Mouse (Mus musculus): Measurements from ENCODE around the gene Rad54l2. TPM values are rescaled to one million over a fixed set of nuclear protein-coding genes. Genes with fewer than 3 reads are reported as not detected.

The Rad54l2 gene
- polyA plus RNA-seq, 1 experiment from 2014 or later: 10.2 TPM

DNA sequence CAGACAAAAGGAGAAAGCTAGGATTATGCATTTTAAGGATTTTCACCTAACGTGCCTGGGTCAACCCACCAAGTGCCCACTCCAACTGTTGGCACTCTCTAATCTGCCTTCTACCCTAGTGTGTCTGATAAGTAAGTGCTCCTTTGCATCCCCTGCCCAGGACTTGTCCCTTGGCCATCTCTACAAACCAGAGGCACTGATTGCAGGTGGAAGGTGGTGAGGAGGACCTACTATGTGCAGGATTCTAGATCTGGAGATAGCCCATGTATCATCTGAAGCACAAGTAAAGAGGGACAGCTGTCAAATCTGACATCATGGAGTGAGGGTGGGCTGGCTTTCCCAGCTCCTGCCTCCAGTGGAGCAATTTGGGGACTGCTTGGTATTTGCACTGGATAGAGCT lies 129.1 kb downstream of the Rad54l2 start:
- H3K4me3 ChIP-seq: no peak overlapping the region
- no peaks in the 10 kb centered on the region for H3K9me3 ChIP-seq
- WGBS: 63% methylated on average over 1 of the region's 1 CpGs
- DNase-seq (ENCODE audit: low spot score): no peak
- H3K4me1 ChIP-seq: peaks cover 43% of the 10 kb centered on the region
- peaks cover 56% of the 10 kb centered on the region for H3K36me3 ChIP-seq (replicated peaks)
- peaks cover 28% of the 10 kb centered on the region for H3K27me3 ChIP-seq (replicated peaks; ENCODE audit: low read depth, poor library complexity, severe bottlenecking)
- H3K27ac ChIP-seq (replicated peaks): no peak overlapping the region

DNA sequence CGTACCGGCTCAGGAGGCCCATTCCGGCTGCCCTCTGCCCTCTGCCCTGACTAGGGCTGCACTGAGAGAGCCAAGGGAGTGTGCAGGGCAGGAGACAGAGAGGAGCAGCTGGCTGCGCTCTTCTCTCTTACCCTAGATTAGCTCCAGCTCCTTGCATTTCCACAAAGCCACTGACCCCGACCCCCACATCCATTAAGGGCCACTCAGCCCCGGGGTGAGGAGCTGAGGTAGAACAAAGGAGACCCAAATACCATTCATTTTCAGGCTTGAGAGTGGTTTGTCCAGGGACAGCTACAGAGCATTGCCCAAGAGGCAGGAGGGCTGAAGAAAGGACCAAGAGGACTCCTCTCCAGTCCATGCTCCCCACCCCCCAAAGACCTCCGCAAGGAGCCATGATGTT lies 129.6 kb downstream of the Rad54l2 start:
- peak; percentile 21 for DNase-seq (ENCODE audit: low spot score)
- Histone ChIP-seq H3K9me3 (no peaks in the 10 kb centered on the region), H3K4me1 (peaks cover 43% of the 10 kb centered on the region), H3K27ac (replicated peaks) (no peak overlapping the region), H3K27me3 (replicated peaks; ENCODE audit: low read depth, poor library complexity, severe bottlenecking) (peaks cover 33% of the 10 kb centered on the region), H3K4me3 (no peak overlapping the region), H3K36me3 (replicated peaks) (peaks cover 51% of the 10 kb centered on the region)
- WGBS: 29% methylated on average over 7 of the region's 7 CpGs

GRCm38 (mm10) chr9:106657592-106657991 lies 131.4 kb downstream of the Rad54l2 start:
- 44% methylated on average over 5 of the region's 5 CpGs for WGBS
- H3K27me3 ChIP-seq (replicated peaks; ENCODE audit: low read depth, poor library complexity, severe bottlenecking): peaks cover 45% of the 10 kb centered on the region
- H3K36me3 ChIP-seq (replicated peaks): peaks cover 43% of the 10 kb centered on the region
- DNase-seq (ENCODE audit: low spot score): no peak
- H3K4me1 ChIP-seq: peaks cover 43% of the 10 kb centered on the region
- no peak overlapping the region for H3K27ac ChIP-seq (replicated peaks)
- H3K9me3 ChIP-seq: no peaks in the 10 kb centered on the region
- no peak overlapping the region for H3K4me3 ChIP-seq

GRCm38 (mm10) chr9:106656820-106657219 lies 132.2 kb downstream of the Rad54l2 start:
- no peak for DNase-seq (ENCODE audit: low spot score)
- 34% methylated on average over 5 of the region's 5 CpGs for WGBS
- no peak overlapping the region for H3K27ac ChIP-seq (replicated peaks)
- H3K27me3 ChIP-seq (replicated peaks; ENCODE audit: low read depth, poor library complexity, severe bottlenecking): peaks cover 45% of the 10 kb centered on the region
- H3K9me3 ChIP-seq: no peaks in the 10 kb centered on the region
- no peak overlapping the region for H3K4me3 ChIP-seq
- H3K36me3 ChIP-seq (replicated peaks): peaks cover 35% of the 10 kb centered on the region
- H3K4me1 ChIP-seq: peaks cover 43% of the 10 kb centered on the region

DNA sequence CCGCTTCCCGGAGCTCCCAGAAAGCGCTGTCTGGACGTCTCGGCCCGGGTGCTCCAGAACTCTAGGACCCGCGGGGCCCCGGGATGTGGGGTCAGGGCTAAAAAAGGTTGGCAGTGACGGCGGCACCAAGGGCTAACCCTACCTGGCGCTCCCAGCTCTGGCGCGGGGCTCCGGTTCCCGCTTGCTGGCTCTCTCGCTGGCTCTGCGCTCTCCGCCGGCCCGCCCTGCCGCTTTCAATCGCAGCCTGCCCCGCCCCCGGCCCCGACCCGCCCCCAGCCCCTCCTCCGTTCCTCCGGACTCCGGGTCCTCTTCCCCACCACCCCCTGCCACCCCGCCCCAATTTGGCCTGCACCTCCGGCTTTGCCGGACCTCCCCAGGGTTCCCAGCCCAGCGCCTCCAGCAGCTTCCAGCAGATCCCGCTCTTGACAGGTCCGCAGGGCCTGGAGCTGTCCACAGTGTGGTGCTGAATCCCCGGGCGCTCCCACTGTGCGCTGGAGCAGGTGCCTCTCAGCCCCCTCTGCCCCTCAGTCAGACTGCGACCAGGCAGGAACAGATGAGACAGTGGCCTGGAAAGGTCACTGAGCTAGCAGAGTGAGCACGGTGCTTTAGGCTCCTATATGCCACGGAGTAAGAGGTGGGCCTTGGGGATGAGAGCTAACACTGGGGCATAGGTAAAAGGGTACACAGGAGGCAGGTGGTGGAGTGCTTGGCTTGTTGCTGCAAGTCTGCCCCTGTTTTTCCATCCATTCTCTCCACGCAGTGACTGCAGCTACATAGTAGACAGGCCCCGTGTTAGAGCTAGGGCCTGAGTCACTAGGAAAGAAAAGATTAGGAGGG lies 132.9 kb downstream of the Rad54l2 start, which contains the start of gene Grm2:
Gene Grm2, minus strand, starts transcription at position 199 of the 837 bp plus-strand sequence.
- H3K27ac ChIP-seq (replicated peaks): peak within 1 kb of the TSS; percentile 44; the same call in 1 of the 2 replicates
- H3K36me3 ChIP-seq (replicated peaks): peaks cover 28% of the 10 kb centered on the region
- peaks cover 40% of the 10 kb centered on the region for H3K4me1 ChIP-seq
- DNase-seq (ENCODE audit: low spot score): peak; percentile 89
- WGBS: 1% methylated on average over 43 of the region's 44 CpGs
- H3K27me3 ChIP-seq (replicated peaks; ENCODE audit: low read depth, poor library complexity, severe bottlenecking): peaks cover 45% of the 10 kb centered on the region
- H3K4me3 ChIP-seq: peak within 1 kb of the TSS; percentile 55
- H3K9me3 ChIP-seq: no peaks in the 10 kb centered on the region

GRCm38 (mm10) chr9:106652720-106653119 lies 136.3 kb downstream of the Rad54l2 start:
- Histone ChIP-seq H3K27me3 (replicated peaks; ENCODE audit: low read depth, poor library complexity, severe bottlenecking) (peaks cover 47% of the 10 kb centered on the region), H3K27ac (replicated peaks) (no peak overlapping the region), H3K9me3 (no peaks in the 10 kb centered on the region), H3K36me3 (replicated peaks) (0 out of 2 replicates have a peak, but pooled peaks cover 2% of the 10 kb centered on the region), H3K4me3 (no peak overlapping the region), H3K4me1 (peaks cover 22% of the 10 kb centered on the region)
- 82% methylated on average over 1 of the region's 1 CpGs for WGBS
- DNase-seq (ENCODE audit: low spot score): no peak

- WGBS: 79% methylated on average over 27 of the region's 27 CpGs
- Histone ChIP-seq H3K4me1 (no peaks in the 10 kb centered on the region), H3K9me3 (no peaks in the 10 kb centered on the region), H3K27ac (replicated peaks) (no peak overlapping the region), H3K4me3 (no peak overlapping the region), H3K27me3 (replicated peaks; ENCODE audit: low read depth, poor library complexity, severe bottlenecking) (peaks cover 11% of the 10 kb centered on the region; the same call in 1 of the 2 replicates), H3K36me3 (replicated peaks) (no peaks in the 10 kb centered on the region)
- DNase-seq (ENCODE audit: low spot score): no peak
Observed at GRCm38 (mm10) chr9:106647226-106647625, 141.8 kb downstream of the Rad54l2 start.

- Histone ChIP-seq H3K4me3 (no peak overlapping the region), H3K36me3 (replicated peaks) (no peaks in the 10 kb centered on the region), H3K27ac (replicated peaks) (no peak overlapping the region), H3K9me3 (no peaks in the 10 kb centered on the region), H3K27me3 (replicated peaks; ENCODE audit: low read depth, poor library complexity, severe bottlenecking) (peaks cover 11% of the 10 kb centered on the region; the same call in 1 of the 2 replicates), H3K4me1 (no peaks in the 10 kb centered on the region)
- no peak for DNase-seq (ENCODE audit: low spot score)
- 81% methylated on average over 9 of the region's 9 CpGs for WGBS
Observed at GRCm38 (mm10) chr9:106645684-106646271, 143.2 kb downstream of the Rad54l2 start.

DNA sequence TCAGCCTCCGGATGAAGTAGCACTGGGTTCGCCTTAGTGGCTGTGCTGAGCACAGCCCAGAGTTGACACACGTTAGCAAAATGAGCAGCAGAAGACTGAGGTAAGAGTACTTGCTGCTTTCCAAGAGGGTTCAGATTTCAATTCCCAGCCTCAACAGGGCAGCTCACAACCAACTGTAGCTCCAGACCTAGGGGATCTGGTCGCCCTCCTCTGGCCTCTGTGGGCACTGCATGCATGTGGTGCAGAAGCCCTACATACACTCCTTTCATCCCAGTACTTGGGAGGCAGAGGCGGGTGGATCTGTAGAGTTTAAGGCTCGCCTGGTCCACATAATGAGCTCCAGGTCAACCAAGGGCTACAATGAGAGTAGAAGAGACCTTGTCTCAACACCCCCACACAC lies 145.2 kb downstream of the Rad54l2 start:
- H3K27me3 ChIP-seq (replicated peaks; ENCODE audit: low read depth, poor library complexity, severe bottlenecking): peaks cover 11% of the 10 kb centered on the region; the same call in 1 of the 2 replicates
- H3K9me3 ChIP-seq: no peaks in the 10 kb centered on the region
- no peaks in the 10 kb centered on the region for H3K36me3 ChIP-seq (replicated peaks)
- H3K4me3 ChIP-seq: no peak overlapping the region
- no peaks in the 10 kb centered on the region for H3K4me1 ChIP-seq
- 74% methylated on average over 6 of the region's 6 CpGs for WGBS
- H3K27ac ChIP-seq (replicated peaks): no peak overlapping the region
- no peak for DNase-seq (ENCODE audit: low spot score)

DNA sequence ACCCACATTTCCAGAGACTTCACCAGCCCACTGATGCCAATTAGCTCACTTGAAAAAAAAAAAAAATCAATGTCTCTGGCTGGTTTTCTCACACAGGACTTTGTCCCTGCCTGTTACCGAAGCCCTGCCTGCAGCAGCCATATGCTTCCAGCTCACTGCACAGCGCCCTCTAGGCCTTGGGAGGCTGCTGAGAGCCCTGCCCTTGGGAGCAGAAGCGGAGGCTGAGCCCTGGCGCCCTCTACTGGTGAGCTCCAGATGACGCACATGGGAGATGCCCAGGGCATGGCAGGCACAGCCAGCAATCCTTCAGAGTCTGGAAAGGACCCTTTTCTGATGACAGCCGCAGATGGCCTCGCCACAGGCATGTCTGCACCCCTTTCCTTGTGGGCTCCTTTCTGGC lies 145.9 kb downstream of the Rad54l2 start:
- H3K9me3 ChIP-seq: no peaks in the 10 kb centered on the region
- no peaks in the 10 kb centered on the region for H3K36me3 ChIP-seq (replicated peaks)
- H3K4me1 ChIP-seq: no peaks in the 10 kb centered on the region
- no peak overlapping the region for H3K4me3 ChIP-seq
- H3K27me3 ChIP-seq (replicated peaks; ENCODE audit: low read depth, poor library complexity, severe bottlenecking): peaks cover 11% of the 10 kb centered on the region; the same call in 1 of the 2 replicates
- peak; percentile 82 for DNase-seq (ENCODE audit: low spot score)
- no peak overlapping the region for H3K27ac ChIP-seq (replicated peaks)
- WGBS: 31% methylated on average over 7 of the region's 7 CpGs

DNA sequence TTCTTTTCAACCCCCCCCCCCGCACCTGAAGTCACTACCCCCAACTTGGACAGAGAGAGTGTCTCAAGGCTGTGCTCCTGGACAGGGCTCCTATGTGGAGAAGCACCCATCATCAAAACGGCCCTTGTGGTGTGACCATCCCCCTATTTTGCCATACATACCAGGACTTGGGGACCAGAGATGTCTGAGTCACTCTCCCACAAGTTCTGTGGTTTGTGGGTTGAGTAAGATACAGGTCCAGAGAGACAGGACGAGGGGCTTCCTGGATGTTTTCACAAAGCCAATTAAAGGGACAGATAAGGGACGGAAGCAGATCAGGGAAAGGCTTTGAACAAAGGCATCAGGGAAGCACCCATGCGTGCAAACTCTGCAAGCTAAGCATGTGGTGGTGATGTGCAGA lies 147.6 kb downstream of the Rad54l2 start:
- no peak for DNase-seq (ENCODE audit: low spot score)
- Histone ChIP-seq H3K27me3 (replicated peaks; ENCODE audit: low read depth, poor library complexity, severe bottlenecking) (no peaks in the 10 kb centered on the region), H3K27ac (replicated peaks) (no peak overlapping the region), H3K4me1 (no peaks in the 10 kb centered on the region), H3K9me3 (no peaks in the 10 kb centered on the region), H3K36me3 (replicated peaks) (no peaks in the 10 kb centered on the region), H3K4me3 (no peak overlapping the region)
- WGBS: 65% methylated on average over 5 of the region's 5 CpGs

DNA sequence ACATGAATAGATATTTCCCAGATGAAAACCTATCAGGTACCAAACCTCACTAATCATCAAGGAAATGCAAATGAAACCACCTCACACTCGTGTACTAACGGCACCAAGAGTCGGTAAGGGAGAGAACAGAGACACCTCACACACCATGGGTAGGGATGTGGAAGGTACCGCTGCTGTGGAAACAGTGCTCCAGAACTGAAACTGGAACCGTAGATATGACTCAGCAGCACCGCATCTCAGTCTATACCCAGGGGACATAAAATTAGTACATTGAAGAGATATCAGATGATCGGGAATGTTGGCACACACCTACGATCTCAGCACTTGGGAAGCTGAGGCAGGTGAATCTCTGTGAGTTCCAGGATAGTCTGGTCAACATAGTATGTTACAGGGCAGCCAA lies 150.8 kb downstream of the Rad54l2 start:
- DNase-seq (ENCODE audit: low spot score): no peak
- no peak overlapping the region for H3K4me3 ChIP-seq
- 93% methylated on average over 8 of the region's 8 CpGs for WGBS

More for the DNA sequence above, 150.8 kb downstream of the Rad54l2 start:
- H3K27ac ChIP-seq (replicated peaks): no peak overlapping the region
- no peaks in the 10 kb centered on the region for H3K9me3 ChIP-seq
- no peaks in the 10 kb centered on the region for H3K36me3 ChIP-seq (replicated peaks)
- no peaks in the 10 kb centered on the region for H3K4me1 ChIP-seq
- H3K27me3 ChIP-seq (replicated peaks; ENCODE audit: low read depth, poor library complexity, severe bottlenecking): no peaks in the 10 kb centered on the region

Data from embryonic facial prominence, embryonic 10.5 days (tissue).